Mouse (Mus musculus): Measurements from ENCODE around the gene Ahdc1.

- no peak for TF ChIP-seq CTCF (IDR thresholded peaks at IDR 0.05; ENCODE audit: low read depth)
- TF ChIP-seq EP300 (IDR thresholded peaks at IDR 0.05; ENCODE audit: low read depth), result no peak
Measured at GRCm38 (mm10) chr4:132976729-132977128, 34.3 kb upstream of the Ahdc1 start.

All from heart, postnatal 0 days (tissue).